Mouse (Mus musculus) neutrophil, adult 65 days (primary cell): ENCODE results near the gene Ddi2. TPM values are rescaled to one million over a fixed set of nuclear protein-coding genes. Genes with fewer than 3 reads are reported as not detected.

Experiments used
- total RNA-seq: library from RNA; stranded (reverse); gene quantifications from 2 replicates; pipeline ENCODE4 v1.2.4, GENCODE M21; 2023

The Ddi2 gene
- 33.5 and 45.6 TPM in 2 replicates for total RNA-seq

DNA sequence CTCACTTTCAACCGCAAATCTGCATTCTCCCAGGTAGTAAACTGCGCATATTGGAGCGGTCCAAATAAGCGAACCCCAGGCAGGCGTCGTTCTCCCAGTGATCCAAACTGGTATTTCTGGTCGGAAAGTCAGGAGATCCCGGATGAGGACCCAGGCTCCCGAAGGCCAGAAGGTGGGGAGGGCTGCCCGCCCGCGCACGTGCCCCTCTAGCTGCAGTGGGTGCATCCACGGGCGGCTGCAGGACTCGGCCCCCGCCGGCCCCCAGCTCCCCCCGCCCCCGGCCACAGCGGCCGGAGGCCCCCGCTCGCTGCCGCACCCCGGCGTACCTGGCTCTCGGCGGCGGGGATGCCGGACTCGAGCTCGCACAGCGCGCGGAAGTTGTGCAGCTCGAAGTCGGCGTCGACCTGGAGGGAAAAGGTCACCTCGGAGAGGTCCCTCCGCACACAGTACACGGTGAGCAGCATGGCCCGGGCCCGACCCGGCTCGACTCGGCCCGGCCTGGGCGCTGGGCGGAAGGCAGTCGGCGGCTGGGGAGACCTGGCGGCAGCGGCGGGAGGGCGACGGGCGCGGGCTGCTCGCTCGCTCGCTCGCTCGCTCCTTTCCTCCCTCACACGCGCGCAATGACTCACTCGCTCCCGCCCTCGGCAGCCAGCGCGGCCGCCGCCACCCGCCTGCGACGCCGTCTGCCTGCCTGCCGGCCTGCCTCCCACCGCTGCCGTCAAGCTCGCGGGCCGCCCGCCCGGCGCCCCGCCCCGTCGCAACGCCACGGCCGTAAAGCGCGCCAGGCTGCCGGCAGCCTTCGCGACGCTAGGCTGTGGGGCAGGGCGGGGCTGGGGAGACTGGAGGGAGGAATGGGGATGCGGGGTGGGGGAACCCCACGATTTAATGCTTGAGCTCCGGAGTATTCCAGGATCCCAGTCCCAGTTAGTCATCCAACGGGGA is at the start of gene Ddi2:
Gene Ddi2, minus strand, starts transcription at position 689 of the 942 bp plus-strand sequence.

DNA sequence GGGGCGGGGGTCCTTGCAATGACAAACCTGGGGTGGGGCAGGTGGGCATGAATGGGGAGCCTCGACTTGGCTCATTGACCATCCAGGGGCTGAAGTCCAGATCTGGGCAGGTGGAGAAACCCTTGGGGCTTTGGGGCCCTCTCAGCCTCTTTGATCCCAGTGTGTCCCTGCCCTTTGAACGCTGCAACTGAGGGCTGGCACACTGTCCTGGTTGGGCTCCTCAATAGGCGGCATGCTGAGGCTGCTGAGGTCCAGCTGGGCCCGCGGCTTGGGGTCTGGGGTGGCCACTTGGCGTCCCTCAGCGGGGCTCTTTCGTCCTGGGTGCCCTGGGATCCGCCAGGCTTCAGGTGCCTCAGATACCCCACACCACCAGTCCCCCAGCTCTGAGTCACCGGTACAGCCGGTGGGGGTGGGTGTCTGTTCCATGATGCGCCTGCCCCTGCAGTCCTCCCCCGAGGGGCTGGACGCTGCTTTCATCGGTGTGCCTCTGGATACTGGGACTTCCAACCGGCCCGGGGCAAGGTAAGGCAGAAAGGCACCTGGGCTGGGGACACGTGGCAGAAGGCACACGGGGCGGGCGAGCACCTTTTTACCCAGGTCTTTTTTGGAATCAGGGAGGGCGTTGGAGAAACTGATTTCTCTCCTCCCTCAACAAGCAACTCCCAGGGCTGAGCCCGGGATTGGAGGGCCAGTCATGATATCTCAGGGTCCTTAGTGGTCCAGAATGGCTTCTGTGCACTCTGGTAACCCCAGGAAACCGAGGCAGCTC is 23.5 kb upstream of the Ddi2 start, which contains the start of gene Agmat:
Gene Agmat, plus strand, starts transcription at position 95 of the 769 bp plus-strand sequence.

DNA sequence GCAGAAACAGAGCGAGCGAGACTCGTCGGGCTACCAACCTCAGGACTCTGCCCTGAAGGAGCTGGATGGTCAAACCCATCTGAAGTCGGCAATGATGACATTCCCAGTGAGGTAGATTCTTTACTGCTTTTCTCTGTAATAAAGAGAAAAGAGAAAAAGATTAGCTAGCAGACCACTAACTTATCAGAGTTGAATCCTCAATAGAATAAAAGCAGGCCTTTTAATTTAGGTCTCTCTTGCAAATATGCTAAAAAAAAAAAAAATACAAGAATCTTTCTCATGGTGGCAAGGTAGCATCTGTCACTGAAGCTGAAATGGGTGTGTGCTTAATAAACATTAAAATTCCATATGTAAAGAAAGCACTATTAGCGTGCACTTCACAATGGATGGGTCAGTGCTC is 37.7 kb downstream of the Ddi2 start, which contains the start of gene Rsc1a1:
Gene Rsc1a1, minus strand, starts transcription at position 101 of the 400 bp plus-strand sequence.

DNA sequence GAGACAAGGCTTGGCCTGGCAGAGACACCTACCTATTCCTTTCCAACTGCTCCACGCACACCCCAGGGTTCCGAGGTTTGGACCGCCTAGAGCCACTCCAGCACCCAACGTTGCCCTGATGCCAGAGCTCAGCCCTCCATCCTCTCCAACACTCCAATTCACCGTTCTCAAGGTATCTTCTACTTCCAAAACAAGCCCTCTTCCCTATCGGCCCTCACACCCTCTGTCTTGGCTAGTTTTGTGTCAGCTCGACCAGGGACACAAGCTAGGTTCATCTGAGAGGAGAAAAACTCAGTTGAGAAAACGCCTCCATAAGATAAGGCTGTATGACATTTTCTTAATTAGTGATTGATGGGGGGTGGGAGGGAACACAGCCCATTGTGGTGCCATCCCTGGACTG is 58.4 kb downstream of the Ddi2 start, which contains the start of gene Plekhm2:
Gene Plekhm2, minus strand, starts transcription at position 101 of the 400 bp plus-strand sequence.

Other genes with a start within 250 kb of the Ddi2 start
- gene Spen, start 184.8 kb downstream of the Ddi2 start, total RNA-seq: 88.6 and 113 TPM in 2 replicates
- not detected in 2 replicates for gene Fblim1, start 117.3 kb downstream of the Ddi2 start, total RNA-seq
- not detected in 2 replicates for gene Tmem82, start 104.8 kb downstream of the Ddi2 start, total RNA-seq
- gene Slc25a34, start 99.6 kb downstream of the Ddi2 start, total RNA-seq: 0.22 TPM in 1 of 2 replicates, not detected in the other
- 60.3 and 80.1 TPM in 2 replicates for gene Plekhm2, start 58.5 kb downstream of the Ddi2 start, total RNA-seq
- gene Rsc1a1, start 37.8 kb downstream of the Ddi2 start, total RNA-seq: 0.51 TPM in 1 of 2 replicates, not detected in the other
- not detected in 2 replicates for gene Agmat, start 23.3 kb upstream of the Ddi2 start, total RNA-seq
- 2.8 and 3.2 TPM in 2 replicates for gene Dnajc16, start 67.5 kb upstream of the Ddi2 start, total RNA-seq
- gene Casp9, start 70.2 kb upstream of the Ddi2 start, total RNA-seq: 16.8 and 18.2 TPM in 2 replicates
- not detected in 2 replicates for gene Cela2a, start 102.7 kb upstream of the Ddi2 start, total RNA-seq
- gene Ctrc, start 122.9 kb upstream of the Ddi2 start, total RNA-seq: not detected in 2 replicates
- gene Efhd2, start 151.5 kb upstream of the Ddi2 start, total RNA-seq: 133 and 142 TPM in 2 replicates